Comparison of ENCODE assay signal across 8 mouse cellular contexts in the genomic region with DNA sequence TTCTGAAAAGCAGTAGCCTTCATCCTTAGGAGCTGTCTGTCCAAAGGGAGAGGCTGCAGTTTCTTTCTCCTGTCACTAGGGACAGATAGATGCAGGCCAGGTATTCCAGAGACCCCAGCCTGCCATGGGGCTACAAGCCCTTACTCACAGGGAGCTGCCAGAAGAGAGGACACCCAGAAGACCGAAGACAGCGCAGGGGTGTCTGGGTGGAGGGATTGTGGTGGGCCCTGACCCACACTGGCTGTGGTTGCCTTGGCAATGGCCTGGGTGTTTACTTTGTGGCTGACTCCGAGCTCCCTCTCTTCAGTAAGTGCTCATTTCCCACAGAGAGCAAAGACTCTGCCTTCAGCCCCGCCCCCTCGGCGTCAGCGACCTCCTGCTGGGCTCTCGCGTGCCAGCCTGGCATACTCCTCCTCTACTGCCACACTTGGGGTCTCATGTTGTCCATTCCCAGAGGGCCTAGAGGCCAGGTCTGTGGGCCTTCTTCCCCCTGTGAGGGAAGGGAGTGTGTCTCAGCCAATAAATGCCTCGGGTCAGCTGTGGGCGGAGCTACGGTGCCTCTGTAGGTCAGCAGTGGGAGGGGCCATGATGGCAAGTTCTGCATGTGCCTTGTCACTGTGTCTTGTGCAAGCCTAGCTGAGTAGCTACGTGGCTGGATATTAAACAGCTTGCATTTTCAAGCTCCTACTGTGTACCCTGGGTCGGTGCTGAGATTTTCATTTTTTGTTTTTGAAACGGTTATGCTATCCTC. TPM values are rescaled to one million over a fixed set of nuclear protein-coding genes. Genes with fewer than 3 reads are reported as not detected.
DNase-seq lines count a peak whose midpoint lies in the region; ATAC-seq and TF ChIP-seq lines count a peak whose summit lies in the region.

No protein-coding gene starts in this region.

- WGBS in heart, embryonic 15.5 days: 5% methylated on average over 15 of the region's 15 CpGs

- DNase-seq in adrenal gland, postnatal 25 days: peak; percentile 84
- peak; percentile 91 for DNase-seq in kidney, postnatal 14 days
- peak; percentile 91 for DNase-seq in spleen, adult 12 weeks (ENCODE audit: low spot score)
- no peak for DNase-seq in right cerebral cortex, postnatal 36 days (ENCODE audit: low spot score in 2 of 2)

- no peaks in the 10 kb centered on the region for H3K27me3 ChIP-seq in ES-Bruce4 (ENCODE audit: control insufficient read depth, insufficient read depth, low read length, poor library complexity, severe bottlenecking)
- no peaks in the 10 kb centered on the region for H3K27me3 ChIP-seq in heart, embryonic 15.5 days

- TF ChIP-seq CTCF in ES-Bruce4 (IDR thresholded peaks at IDR 0.05; ENCODE audit: low read depth, low read length): peak; percentile 10

- peak overlapping the region; percentile 70 for H3K4me3 ChIP-seq in ES-Bruce4 (ENCODE audit: low read depth, low read length)
- peak overlapping the region; percentile 41 for H3K4me3 ChIP-seq in heart, embryonic 15.5 days

- peak overlapping the region; percentile 87 for H3K27ac ChIP-seq in ES-Bruce4 (ENCODE audit: insufficient read depth, low read length)
- H3K27ac ChIP-seq in heart, embryonic 15.5 days: peak overlapping the region; percentile 92

- peaks cover 22% of the 10 kb centered on the region for H3K4me1 ChIP-seq in ES-Bruce4 (ENCODE audit: control insufficient read depth, insufficient read depth, low read length)
- H3K4me1 ChIP-seq in heart, embryonic 15.5 days (replicated peaks): peaks cover 73% of the 10 kb centered on the region

- H3K9ac ChIP-seq in ES-Bruce4 (ENCODE audit: low read depth, poor library complexity, severe bottlenecking): peak overlapping the region; percentile 23
- H3K9ac ChIP-seq in heart, embryonic 15.5 days: peak overlapping the region; percentile 29

- peak; percentile 87 for ATAC-seq in erythroblast, adult 5-6 weeks (replicated peaks; ENCODE audit: low FRiP score, poor library complexity, severe bottlenecking)
- ATAC-seq in heart, embryonic 15.5 days (replicated peaks; ENCODE audit: insufficient number of reproducible peaks, insufficient read depth, low FRiP score, low read depth): peak; percentile 45
- ATAC-seq in megakaryocyte, adult 5-6 weeks (ENCODE audit: poor library complexity, severe bottlenecking): peak; percentile 74

- peak; percentile 33; the same call in 1 of the 2 replicates for TF ChIP-seq EP300 in ES-Bruce4 (IDR thresholded peaks at IDR 0.05; ENCODE audit: insufficient read depth, low read depth, low read length)

- TF ChIP-seq POLR2A in ES-Bruce4 (IDR thresholded peaks at IDR 0.05; ENCODE audit: insufficient read depth, low read length): peak; percentile 4

- H3K9me3 ChIP-seq in ES-Bruce4 (replicated peaks; ENCODE audit: control insufficient read depth, insufficient read depth, low read length, poor library complexity, severe bottlenecking): no peaks in the 10 kb centered on the region
- no peaks in the 10 kb centered on the region for H3K9me3 ChIP-seq in heart, embryonic 15.5 days (replicated peaks)

- no peaks in the 10 kb centered on the region for H3K36me3 ChIP-seq in ES-Bruce4 (ENCODE audit: control insufficient read depth, insufficient read depth, low read length, poor library complexity, severe bottlenecking)
- H3K36me3 ChIP-seq in heart, embryonic 15.5 days: no peaks in the 10 kb centered on the region

- peak overlapping the region; percentile 57 for H3K4me2 ChIP-seq in heart, embryonic 15.5 days

RNA-seq across cellular contexts. Expression of a gene that starts 19.5 kb away (rescaled TPM):
- 30.3 and 32.5 TPM in 2 replicates for polyA plus RNA-seq in ES-Bruce4 (2011; ENCODE audit: insufficient read depth, insufficient read length, low read depth, missing spikeins)
- total RNA-seq in adrenal gland, postnatal 25 days (2021): 29.5 and 37.8 TPM in 2 replicates
- 21.3 and 21.9 TPM in 2 replicates for total RNA-seq in erythroblast, adult 5-6 weeks (2015; ENCODE audit: low replicate concordance)
- 25.6 and 30.2 TPM in 2 replicates for total RNA-seq in erythroblast, adult 5-6 weeks (2017; ENCODE audit: low replicate concordance)
- 6.0 and 7.8 TPM in 2 replicates for polyA plus RNA-seq in heart, embryonic 15.5 days (2015; fragmentation: Nextera tagmentation; extraction: Ambion mirVana)
- total RNA-seq in megakaryocyte, adult 5-6 weeks (2015): 7.7 and 9.8 TPM in 2 replicates
- 5.8 and 9.4 TPM in 2 replicates for total RNA-seq in megakaryocyte, adult 5-6 weeks (2017)

Comparison
In these comparisons a context has a peak if more than half of its experiments do, and no peak if none do; other contexts are left out.
1. DNase-seq: peak in adrenal gland, postnatal 25 days (single experiment), kidney, postnatal 14 days (single experiment) and spleen, adult 12 weeks (single experiment); none in right cerebral cortex, postnatal 36 days (0 of 2).
2. Peak in every context shown above with its lines, with median percentiles within 50 percentile points of each other: ATAC-seq.